Comparison of ENCODE assay signal across 8 mouse cellular contexts in genomic region chr19:25610015-25610410, GRCm38 (mm10). TPM values are rescaled to one million over a fixed set of nuclear protein-coding genes. Genes with fewer than 3 reads are reported as not detected.
DNase-seq lines count a peak whose midpoint lies in the region; ATAC-seq and TF ChIP-seq lines count a peak whose summit lies in the region.

Gene Dmrt3 (plus strand): TSS chr19:25610301.

- H3K27me3 ChIP-seq in forebrain, embryonic 10.5 days (ENCODE audit: poor library complexity, severe bottlenecking), result peaks cover 100% of the 10 kb centered on the region
- H3K27me3 ChIP-seq in limb, embryonic 13.5 days, result peaks cover 98% of the 10 kb centered on the region
- peaks cover 14% of the 10 kb centered on the region for H3K27me3 ChIP-seq in splenic B cell, adult 2 months (ENCODE audit: control insufficient read depth, insufficient read depth, low read length, poor library complexity, severe bottlenecking)

- peak; percentile 31 for DNase-seq in lung, adult 2 months
- no peak for DNase-seq in lung, postnatal 10 days
- peak; percentile 69 for DNase-seq in forebrain, embryonic 10.5 days (ENCODE audit: extremely low spot score, low spot score)
- DNase-seq in splenic B cell, adult 2 months (ENCODE audit: low read depth, low spot score), result peak; percentile 34
- DNase-seq in thymus, postnatal 36 days, result no peak
- DNase-seq in gastrocnemius, postnatal 10 days, result no peak

- H3K4me3 ChIP-seq in lung, adult 2 months (replicated peaks; ENCODE audit: extremely low read depth, low read depth, low read length), result peak within 1 kb of the TSS; percentile 9
- peak within 1 kb of the TSS; percentile 72 for H3K4me3 ChIP-seq in forebrain, embryonic 10.5 days
- peak within 1 kb of the TSS; percentile 45 for H3K4me3 ChIP-seq in limb, embryonic 13.5 days

- H3K9ac ChIP-seq in limb, embryonic 13.5 days, result peak within 1 kb of the TSS; percentile 54

- H3K4me1 ChIP-seq in lung, adult 2 months (ENCODE audit: control insufficient read depth, insufficient read depth, low read length), result no peaks in the 10 kb centered on the region; the same call in 1 of the 2 replicates
- H3K4me1 ChIP-seq in forebrain, embryonic 10.5 days, result peaks cover 97% of the 10 kb centered on the region
- H3K4me1 ChIP-seq in limb, embryonic 13.5 days, result peaks cover 32% of the 10 kb centered on the region

- H3K4me2 ChIP-seq in limb, embryonic 13.5 days (replicated peaks), result peak within 1 kb of the TSS; percentile 69

- peak within 1 kb of the TSS; percentile 96 for H3K27ac ChIP-seq in forebrain, embryonic 10.5 days
- no peak within 1 kb of the TSS for H3K27ac ChIP-seq in limb, embryonic 13.5 days

- H3K36me3 ChIP-seq in forebrain, embryonic 10.5 days (replicated peaks), result no peaks in the 10 kb centered on the region
- H3K36me3 ChIP-seq in limb, embryonic 13.5 days, result no peaks in the 10 kb centered on the region
- H3K36me3 ChIP-seq in splenic B cell, adult 2 months (ENCODE audit: control insufficient read depth, insufficient read depth, low read length, poor library complexity, severe bottlenecking), result no peaks in the 10 kb centered on the region

- no peak for TF ChIP-seq CTCF in lung, adult 2 months (IDR thresholded peaks at IDR 0.05; ENCODE audit: insufficient read depth, low read length)

- no peak for TF ChIP-seq POLR2A in lung, adult 2 months (IDR thresholded peaks at IDR 0.05; ENCODE audit: borderline replicate concordance, extremely low read depth, low read depth, low read length)

- no peaks in the 10 kb centered on the region for H3K9me3 ChIP-seq in forebrain, embryonic 10.5 days
- no peaks in the 10 kb centered on the region for H3K9me3 ChIP-seq in limb, embryonic 13.5 days

- 2% methylated on average over 27 of the region's 29 CpGs for WGBS in lung, adult 2 months
- 1% methylated on average over 29 of the region's 29 CpGs for WGBS in forebrain, embryonic 10.5 days
- under 1% methylated on average over 27 of the region's 29 CpGs for WGBS in limb, embryonic 13.5 days

- ATAC-seq in limb, embryonic 13.5 days (ENCODE audit: low FRiP score, low read depth), result no peak
- ATAC-seq in erythroid progenitor cell, adult 5-6 weeks (replicated peaks; ENCODE audit: low FRiP score, poor library complexity, severe bottlenecking), result no peak

RNA-seq across cellular contexts. Expression of gene Dmrt3, which starts in this region (rescaled TPM):
- 0.42 and 1.0 TPM in 2 replicates for polyA plus RNA-seq in lung, adult 2 months (2012; rRNA removed)
- polyA plus RNA-seq in forebrain, embryonic 10.5 days (2016; fragmentation: Nextera tagmentation; extraction: Ambion mirVana), result 11.0 and 13.4 TPM in 2 replicates
- 0.22 and 0.34 TPM in 2 replicates for polyA plus RNA-seq in limb, embryonic 13.5 days (2015; fragmentation: Nextera tagmentation; extraction: Ambion mirVana)
- total RNA-seq in gastrocnemius, postnatal 10 days (2021), result not detected
- total RNA-seq in erythroid progenitor cell, adult 5-6 weeks (2015; ENCODE audit: low replicate concordance), result not detected in 2 replicates
- total RNA-seq in erythroid progenitor cell, adult 5-6 weeks (2017; ENCODE audit: low replicate concordance), result not detected in 2 replicates

Comparison
In these comparisons a context has a peak if more than half of its experiments do, and no peak if none do; other contexts are left out.
1. DNase-seq: peak in lung, adult 2 months (single experiment), forebrain, embryonic 10.5 days (single experiment) and splenic B cell, adult 2 months (single experiment); none in lung, postnatal 10 days (single experiment), thymus, postnatal 36 days (0 of 2) and gastrocnemius, postnatal 10 days (single experiment).
2. H3K4me3 ChIP-seq: peak in every context shown above with its lines; median percentile 72 in forebrain, embryonic 10.5 days; 45 in limb, embryonic 13.5 days; 9 in lung, adult 2 months.